Mouse (Mus musculus): ENCODE data around the gene Shb. TPM values are rescaled to one million over a fixed set of nuclear protein-coding genes. Genes with fewer than 3 reads are reported as not detected.

Shb gene
- polyA plus RNA-seq, 1 experiment, result 46.3 TPM

GRCm38 (mm10) chr4:45459375-45459774, 72.9 kb downstream of the Shb start:
- TF ChIP-seq USF1 (IDR thresholded peaks at IDR 0.05; ENCODE audit: low read depth) (peak; percentile 94), REST (IDR thresholded peaks at IDR 0.05; ENCODE audit: insufficient read depth, insufficient read length) (no peak), E2F4 (IDR thresholded peaks at IDR 0.05; ENCODE audit: insufficient read depth) (no peak), MYOG (IDR thresholded peaks at IDR 0.05; ENCODE audit: control insufficient read depth in 1 of 3, insufficient read depth in 1 of 3, insufficient read length in 2 of 3, low read depth in 2 of 3) (peak in 2 of 3 experiments; percentile 37 to 72), POLR2AphosphoS2 (IDR thresholded peaks at IDR 0.05; ENCODE audit: insufficient read length, low read depth) (no peak), POLR2A (IDR thresholded peaks at IDR 0.05; ENCODE audit: insufficient read length, low read depth) (no peak), TCF3 (IDR thresholded peaks at IDR 0.05; ENCODE audit: insufficient read length, low read depth) (no peak), CEBPB (IDR thresholded peaks at IDR 0.05; ENCODE audit: insufficient read depth, poor library complexity, severe bottlenecking) (no peak), MAX (IDR thresholded peaks at IDR 0.05; ENCODE audit: low read depth) (peak; percentile 78), SRF (IDR thresholded peaks at IDR 0.05; ENCODE audit: control insufficient read depth, insufficient read length, low read depth) (no peak), TCF12 (IDR thresholded peaks at IDR 0.05; ENCODE audit: insufficient read depth, poor library complexity, severe bottlenecking) (peak; percentile 63), MYOD1 (IDR thresholded peaks at IDR 0.05; ENCODE audit: control insufficient read depth in 1 of 3, insufficient read length in 2 of 3, low read depth in 2 of 3) (peak in 2 of 3 experiments; percentile 41 to 56)
- peaks cover 39% of the 10 kb centered on the region for H3K79me2 ChIP-seq (ENCODE audit: control insufficient read depth, insufficient read depth)
- no peak overlapping the region for H3K4me3 ChIP-seq
- no peak overlapping the region for H3ac ChIP-seq (ENCODE audit: control insufficient read depth, insufficient read length)
- H3K4me2 ChIP-seq (ENCODE audit: low read depth), result peak overlapping the region; percentile 51
- no peaks in the 10 kb centered on the region for H3K27me3 ChIP-seq (ENCODE audit: control insufficient read depth, insufficient read depth, insufficient read length)
- peaks cover 3% of the 10 kb centered on the region for H3K36me3 ChIP-seq (ENCODE audit: control insufficient read depth, insufficient read depth)

- peaks cover 3% of the 10 kb centered on the region for H3K36me3 ChIP-seq (ENCODE audit: control insufficient read depth, insufficient read depth)
- peaks cover 47% of the 10 kb centered on the region for H3K79me2 ChIP-seq (ENCODE audit: control insufficient read depth, insufficient read depth)
- no peaks in the 10 kb centered on the region for H3K27me3 ChIP-seq (ENCODE audit: control insufficient read depth, insufficient read depth, insufficient read length)
- no peak overlapping the region for H3K4me2 ChIP-seq (ENCODE audit: low read depth)
- TF ChIP-seq E2F4 (IDR thresholded peaks at IDR 0.05; ENCODE audit: insufficient read depth), result no peak
- TF ChIP-seq MYOG (IDR thresholded peaks at IDR 0.05; ENCODE audit: control insufficient read depth in 1 of 3, insufficient read depth in 1 of 3, insufficient read length in 2 of 3, low read depth in 2 of 3), result peak in 1 of 3 experiments; percentile 53
- TF ChIP-seq MAX (IDR thresholded peaks at IDR 0.05; ENCODE audit: low read depth), result no peak
- no peak for TF ChIP-seq SRF (IDR thresholded peaks at IDR 0.05; ENCODE audit: control insufficient read depth, insufficient read length, low read depth)
- TF ChIP-seq USF1 (IDR thresholded peaks at IDR 0.05; ENCODE audit: low read depth), result no peak
- TF ChIP-seq MYOD1 (IDR thresholded peaks at IDR 0.05; ENCODE audit: control insufficient read depth in 1 of 3, insufficient read length in 2 of 3, low read depth in 2 of 3), result peak in 2 of 3 experiments; percentile 59 to 70
- H3ac ChIP-seq (ENCODE audit: control insufficient read depth, insufficient read length), result no peak overlapping the region
- H3K4me3 ChIP-seq, result no peak overlapping the region
Observed at GRCm38 (mm10) chr4:45457543-45457942, 74.7 kb downstream of the Shb start.

- Histone ChIP-seq H3K4me3 (no peak overlapping the region), H3K4me2 (ENCODE audit: low read depth) (peak overlapping the region; percentile 38), H3K79me2 (ENCODE audit: control insufficient read depth, insufficient read depth) (peaks cover 45% of the 10 kb centered on the region), H3K27me3 (ENCODE audit: control insufficient read depth, insufficient read depth, insufficient read length) (no peaks in the 10 kb centered on the region), H3ac (ENCODE audit: control insufficient read depth, insufficient read length) (no peak overlapping the region), H3K36me3 (ENCODE audit: control insufficient read depth, insufficient read depth) (peaks cover 3% of the 10 kb centered on the region)
- no peak for TF ChIP-seq REST (IDR thresholded peaks at IDR 0.05; ENCODE audit: insufficient read depth, insufficient read length)
- no peak for TF ChIP-seq CEBPB (IDR thresholded peaks at IDR 0.05; ENCODE audit: insufficient read depth, poor library complexity, severe bottlenecking)
- TF ChIP-seq POLR2A (IDR thresholded peaks at IDR 0.05; ENCODE audit: insufficient read length, low read depth), result no peak
- no peak for TF ChIP-seq USF1 (IDR thresholded peaks at IDR 0.05; ENCODE audit: low read depth)
- TF ChIP-seq E2F4 (IDR thresholded peaks at IDR 0.05; ENCODE audit: insufficient read depth), result no peak
- no peak for TF ChIP-seq MYOD1 (IDR thresholded peaks at IDR 0.05; ENCODE audit: control insufficient read depth in 1 of 3, insufficient read length in 2 of 3, low read depth in 2 of 3)
- no peak for TF ChIP-seq POLR2AphosphoS2 (IDR thresholded peaks at IDR 0.05; ENCODE audit: insufficient read length, low read depth)
- TF ChIP-seq TCF3 (IDR thresholded peaks at IDR 0.05; ENCODE audit: insufficient read length, low read depth), result no peak
- no peak for TF ChIP-seq MAX (IDR thresholded peaks at IDR 0.05; ENCODE audit: low read depth)
- TF ChIP-seq MYOG (IDR thresholded peaks at IDR 0.05; ENCODE audit: control insufficient read depth in 1 of 3, insufficient read depth in 1 of 3, insufficient read length in 2 of 3, low read depth in 2 of 3), result no peak
- TF ChIP-seq TCF12 (IDR thresholded peaks at IDR 0.05; ENCODE audit: insufficient read depth, poor library complexity, severe bottlenecking), result no peak
- no peak for TF ChIP-seq SRF (IDR thresholded peaks at IDR 0.05; ENCODE audit: control insufficient read depth, insufficient read length, low read depth)
Observed at GRCm38 (mm10) chr4:45455001-45455400, 77.3 kb downstream of the Shb start.

- Histone ChIP-seq H3K27me3 (ENCODE audit: control insufficient read depth, insufficient read depth, insufficient read length) (no peaks in the 10 kb centered on the region), H3K4me2 (ENCODE audit: low read depth) (peak overlapping the region; percentile 25), H3K4me3 (no peak overlapping the region), H3K36me3 (ENCODE audit: control insufficient read depth, insufficient read depth) (peaks cover 5% of the 10 kb centered on the region), H3K79me2 (ENCODE audit: control insufficient read depth, insufficient read depth) (peaks cover 42% of the 10 kb centered on the region), H3ac (ENCODE audit: control insufficient read depth, insufficient read length) (no peak overlapping the region)
- TF ChIP-seq TCF12 (IDR thresholded peaks at IDR 0.05; ENCODE audit: insufficient read depth, poor library complexity, severe bottlenecking) (no peak), SRF (IDR thresholded peaks at IDR 0.05; ENCODE audit: control insufficient read depth, insufficient read length, low read depth) (no peak), MYOG (IDR thresholded peaks at IDR 0.05; ENCODE audit: control insufficient read depth in 1 of 3, insufficient read depth in 1 of 3, insufficient read length in 2 of 3, low read depth in 2 of 3) (no peak), POLR2A (IDR thresholded peaks at IDR 0.05; ENCODE audit: insufficient read length, low read depth) (no peak), MAX (IDR thresholded peaks at IDR 0.05; ENCODE audit: low read depth) (no peak), REST (IDR thresholded peaks at IDR 0.05; ENCODE audit: insufficient read depth, insufficient read length) (no peak), TCF3 (IDR thresholded peaks at IDR 0.05; ENCODE audit: insufficient read length, low read depth) (no peak), CEBPB (IDR thresholded peaks at IDR 0.05; ENCODE audit: insufficient read depth, poor library complexity, severe bottlenecking) (no peak), E2F4 (IDR thresholded peaks at IDR 0.05; ENCODE audit: insufficient read depth) (no peak), MYOD1 (IDR thresholded peaks at IDR 0.05; ENCODE audit: control insufficient read depth in 1 of 3, insufficient read length in 2 of 3, low read depth in 2 of 3) (no peak), USF1 (IDR thresholded peaks at IDR 0.05; ENCODE audit: low read depth) (no peak), POLR2AphosphoS2 (IDR thresholded peaks at IDR 0.05; ENCODE audit: insufficient read length, low read depth) (no peak)
Observed at GRCm38 (mm10) chr4:45453271-45453851, 78.9 kb downstream of the Shb start.

Data from myocyte (in vitro differentiated cells).